Mouse (Mus musculus) lung, postnatal 10 days (tissue): ENCODE results near the gene Bbs9.
"Not testable (repeated sequence)": the region's sequence is repeated elsewhere in the genome, so short reads cannot be mapped to it uniquely, and the experiment has no call there.

Experiments used
- DNase-seq: peaks from one replicate; pipeline ENCODE4 v3.0.0; 2021

The Bbs9 gene

DNA sequence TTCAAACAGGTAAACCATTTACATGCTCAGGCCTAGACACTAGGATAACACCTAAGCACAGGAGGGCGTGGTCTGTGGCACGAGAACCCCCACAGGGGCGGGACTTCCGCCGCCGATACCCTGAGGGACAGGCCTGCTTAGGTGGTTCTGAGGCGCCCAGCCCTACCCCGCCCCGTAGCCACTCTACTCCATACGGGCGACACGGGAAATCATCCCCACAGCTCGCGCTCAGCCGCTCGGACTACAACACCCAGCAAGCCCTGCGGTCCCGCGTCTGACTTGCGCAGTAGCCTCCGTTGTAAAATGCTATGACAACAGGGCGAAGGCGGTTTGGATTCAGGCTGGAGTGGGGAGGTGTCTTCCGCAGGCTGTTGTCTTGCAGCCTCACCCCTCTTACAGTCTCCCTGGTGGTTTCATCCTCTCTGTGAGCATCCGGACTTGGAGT is at the start of gene Bbs9:
Gene Bbs9, plus strand, starts transcription at position 292 of the 445 bp plus-strand sequence.
- peak; percentile 95 for DNase-seq

DNA sequence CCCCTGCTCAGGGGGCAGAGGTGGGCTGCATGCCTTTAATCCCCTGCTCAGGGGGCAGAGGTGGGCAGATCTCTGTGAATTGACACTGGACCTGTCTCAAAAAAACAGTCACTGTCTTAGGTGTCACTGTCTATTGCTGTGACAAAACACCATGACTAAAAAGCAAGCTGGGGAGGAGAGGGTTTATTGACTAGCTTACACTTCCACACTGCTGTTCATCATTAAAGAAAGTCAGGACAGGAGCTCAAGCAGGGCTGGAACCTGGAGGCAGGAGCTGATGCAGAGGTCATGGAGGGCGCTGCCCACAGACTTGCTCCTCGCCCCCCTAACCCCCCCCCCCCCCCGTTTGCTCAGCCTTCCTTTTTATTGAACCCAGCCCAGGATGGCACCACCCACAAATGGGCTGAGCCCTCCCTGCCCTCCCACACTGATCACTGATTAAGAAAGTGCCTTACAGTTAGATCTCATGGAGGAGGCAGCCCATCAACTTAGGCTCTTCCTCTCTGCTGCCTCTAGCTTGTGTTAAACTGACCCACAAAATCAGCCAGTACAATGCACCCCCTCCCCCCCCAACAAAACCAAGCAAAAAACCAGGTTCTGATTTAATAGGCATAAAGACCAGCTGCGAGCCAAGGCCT is 47.4 kb upstream of the Bbs9 start:
- no peak for DNase-seq

DNA sequence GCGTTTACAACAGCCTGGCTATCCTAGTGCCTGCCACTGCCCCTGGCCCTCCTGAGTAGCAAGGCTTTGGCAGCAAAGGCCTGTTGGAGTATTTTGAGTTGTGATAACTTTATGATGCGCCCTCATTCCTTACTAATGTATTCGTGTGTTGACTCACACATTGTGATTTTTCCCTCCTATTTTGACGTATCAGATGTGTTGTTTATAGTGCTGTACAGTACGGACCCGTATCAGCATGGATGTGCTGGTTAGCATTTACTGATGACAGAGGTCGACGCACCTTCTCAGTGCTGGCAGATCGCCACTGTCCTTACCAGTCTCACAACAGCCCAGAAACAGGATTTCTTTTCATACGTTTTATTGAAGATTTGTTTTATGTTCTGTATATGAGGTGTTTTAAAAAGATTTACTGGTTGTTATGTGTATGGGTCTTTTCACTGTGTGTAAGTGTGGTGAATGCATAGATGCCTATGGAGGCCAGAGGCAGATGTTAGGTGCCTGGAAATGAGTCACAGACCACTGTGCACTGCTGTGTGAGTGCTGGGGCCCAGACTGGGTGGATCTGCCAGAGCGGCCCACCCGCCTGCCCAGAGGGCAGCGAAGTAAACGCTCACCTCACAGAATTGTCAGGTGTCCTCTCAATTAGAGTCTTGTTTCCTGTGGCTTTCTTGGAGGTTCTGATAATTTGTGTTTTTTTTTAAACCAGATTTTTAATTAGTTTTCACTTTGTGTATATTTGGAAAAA is 46.7 kb upstream of the Bbs9 start:
- DNase-seq = no peak

DNA sequence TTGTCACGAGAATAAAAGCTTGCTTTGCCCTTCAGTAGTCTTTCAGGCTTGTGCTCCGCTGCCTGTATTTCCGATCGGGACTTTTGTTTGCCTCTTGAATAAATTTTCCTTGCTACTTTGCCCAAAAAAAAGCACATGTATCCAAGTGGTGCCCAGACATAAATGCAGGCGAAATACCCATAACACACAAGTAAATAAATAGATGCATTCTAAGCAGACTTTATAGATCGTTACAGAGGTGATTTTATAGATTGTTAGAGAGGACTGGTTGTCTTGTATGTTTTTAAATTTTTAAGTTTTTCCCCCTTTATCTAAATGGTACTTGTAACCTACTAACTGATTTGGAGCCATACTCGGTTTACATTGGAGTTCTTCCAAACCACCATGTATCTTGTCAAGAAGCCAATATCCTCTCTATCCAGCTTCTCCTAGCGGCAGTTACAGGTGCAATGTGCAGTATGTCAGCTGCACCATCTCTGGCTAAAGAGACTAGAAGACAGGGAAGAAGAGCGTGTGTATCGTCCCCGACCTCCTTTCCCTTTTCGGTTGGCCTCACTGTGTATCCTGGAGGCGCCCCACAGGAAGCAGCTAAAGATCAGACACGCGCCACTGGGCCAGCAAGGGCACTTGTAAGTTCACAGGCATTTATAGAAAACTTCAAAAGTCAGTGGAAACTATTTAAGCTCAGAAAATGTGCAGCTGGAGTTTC is 45.8 kb upstream of the Bbs9 start:
- peak; percentile 22 for DNase-seq

DNA sequence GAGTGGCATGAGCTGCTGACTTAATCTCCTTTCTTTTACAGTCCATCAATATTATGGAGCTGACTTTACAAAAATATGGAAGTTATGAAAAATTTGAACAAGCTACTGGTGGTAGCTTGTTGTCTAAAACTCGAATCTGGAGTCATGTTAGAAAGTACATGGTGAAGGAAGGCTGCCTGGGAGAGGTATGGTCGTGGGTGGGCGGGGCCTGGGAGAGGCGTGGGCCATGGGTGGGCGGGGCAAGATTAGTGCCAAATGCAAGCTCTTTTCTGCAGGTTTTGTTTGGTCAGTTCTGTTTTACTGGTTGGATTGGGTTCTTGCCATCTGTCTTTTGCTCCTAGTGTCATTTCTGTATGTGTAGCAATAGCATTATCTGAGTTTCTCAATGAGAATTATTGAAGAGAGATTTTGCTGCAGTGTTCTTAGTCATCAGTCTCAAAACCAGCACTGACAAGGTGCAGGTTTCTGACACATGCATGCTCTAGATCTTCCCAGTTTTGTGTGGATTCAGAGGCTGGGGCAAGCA is 45.1 kb upstream of the Bbs9 start:
- no peak for DNase-seq

DNA sequence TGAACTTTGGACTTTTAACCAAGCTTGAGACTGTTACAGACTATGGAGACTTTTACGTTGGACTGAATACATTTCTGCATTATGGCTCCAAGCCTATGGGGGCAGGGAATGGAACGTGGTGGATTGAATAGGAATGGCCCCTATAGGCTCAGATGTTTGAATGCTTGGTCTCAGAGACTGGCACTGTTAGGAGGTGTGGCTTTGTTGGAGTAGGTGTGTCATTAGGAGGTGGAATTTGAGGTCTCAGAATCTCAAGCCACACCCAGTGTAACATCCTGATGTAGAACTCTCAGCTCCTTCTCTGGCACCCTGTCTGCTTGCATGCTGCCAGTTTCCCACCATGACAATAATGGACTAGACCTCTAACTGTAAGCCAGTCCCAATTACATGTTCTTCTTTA is 42.3 kb upstream of the Bbs9 start:
- DNase-seq = no peak

DNA sequence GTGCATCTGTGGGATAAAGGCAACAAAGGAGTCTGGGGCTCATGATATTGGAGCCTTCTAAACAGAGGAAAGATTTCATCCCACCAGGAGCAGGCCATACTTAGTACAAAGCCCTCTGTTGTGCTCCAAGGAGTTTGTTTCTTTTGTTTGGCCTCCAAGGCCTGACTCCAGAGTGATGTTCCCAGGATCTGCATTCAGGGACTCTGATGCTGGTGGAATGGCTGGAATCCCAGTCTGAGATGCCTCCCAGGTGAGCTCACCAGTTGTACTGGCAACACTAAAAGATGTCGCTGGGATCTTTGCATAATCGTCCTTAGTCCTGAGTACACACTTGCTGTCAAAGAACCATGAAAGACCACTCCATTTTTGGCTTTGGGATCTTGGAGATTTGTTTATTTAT is 41.4 kb upstream of the Bbs9 start:
- no peak for DNase-seq

DNA sequence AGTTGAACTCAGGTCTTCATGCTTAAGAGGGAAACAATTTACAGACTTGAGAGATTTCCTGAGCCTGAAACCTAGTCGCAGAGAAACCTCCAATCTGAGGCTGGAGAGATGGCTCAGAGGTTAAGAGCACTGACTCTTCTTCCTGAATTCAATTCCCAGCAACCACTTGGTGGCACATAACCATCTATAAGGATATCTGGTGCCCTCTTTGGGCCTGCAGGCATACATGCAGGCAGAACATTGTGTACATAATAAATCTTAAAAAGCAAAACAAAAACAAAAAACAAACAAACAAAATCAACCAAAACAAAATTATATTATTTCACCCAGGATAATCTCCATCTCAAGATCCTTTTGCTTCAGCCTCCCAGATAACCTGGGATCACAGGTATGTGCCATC is 36.7 kb upstream of the Bbs9 start:
- DNase-seq = no peak

DNA sequence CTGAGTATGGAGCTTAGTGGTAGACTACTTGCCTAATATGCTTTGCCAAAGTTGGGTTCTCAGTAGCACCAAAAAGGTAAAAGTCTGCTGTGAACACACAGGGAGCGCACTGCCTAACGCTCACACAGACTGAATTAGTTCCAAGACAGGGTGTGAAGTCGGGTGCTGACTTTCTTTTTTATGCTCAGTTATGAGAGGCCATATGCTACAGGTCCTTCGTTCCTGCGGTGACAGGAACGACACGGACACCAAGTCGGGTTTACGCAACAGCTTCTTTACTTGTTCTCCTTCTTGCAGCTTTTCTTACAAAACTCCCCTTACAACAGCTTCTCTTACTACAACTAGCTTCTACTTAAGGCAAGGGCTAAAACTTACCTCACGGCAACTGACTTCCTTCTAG is 32.4 kb upstream of the Bbs9 start:
- no peak for DNase-seq

DNA sequence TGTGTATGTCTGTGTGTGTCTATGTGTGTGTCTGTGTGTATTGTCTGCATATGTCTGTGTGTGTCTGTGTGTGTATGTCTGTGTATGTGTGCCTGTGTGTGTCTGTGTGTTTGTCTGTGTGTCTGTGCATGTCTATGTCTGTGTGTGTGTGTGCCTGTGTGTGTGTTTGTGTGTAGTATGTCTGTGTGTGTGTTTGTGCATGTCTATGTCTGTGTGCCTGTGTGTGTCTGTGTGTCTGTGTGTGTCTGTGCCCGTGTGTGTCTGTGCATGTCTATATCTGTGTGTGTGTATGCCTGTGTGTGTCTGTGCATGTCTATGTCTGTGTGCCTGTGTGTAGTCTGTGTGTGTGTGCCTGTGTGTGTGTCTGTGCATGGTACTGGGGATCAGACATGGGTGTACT is 30.4 kb upstream of the Bbs9 start:
- DNase-seq = no peak

DNA sequence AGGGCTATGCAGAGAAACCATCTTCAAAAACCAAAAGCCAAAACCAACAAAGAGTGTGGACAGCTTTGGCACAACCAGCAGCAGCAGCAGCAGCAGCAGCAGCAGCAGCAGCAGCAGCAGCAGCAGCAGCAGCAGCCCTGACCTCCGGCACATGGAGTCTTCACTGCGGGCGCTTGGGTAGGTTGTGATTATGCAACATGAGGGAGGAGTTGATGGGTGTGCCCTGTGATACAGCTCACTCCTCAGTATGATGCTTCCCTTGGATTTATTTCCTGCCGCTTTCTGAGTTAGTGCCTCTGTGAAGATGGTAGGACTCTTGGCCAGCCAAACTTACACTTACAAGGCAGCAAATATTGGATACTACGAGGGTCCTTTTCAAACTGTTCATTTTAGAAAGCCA is 28.3 kb upstream of the Bbs9 start:
- no peak for DNase-seq

DNA sequence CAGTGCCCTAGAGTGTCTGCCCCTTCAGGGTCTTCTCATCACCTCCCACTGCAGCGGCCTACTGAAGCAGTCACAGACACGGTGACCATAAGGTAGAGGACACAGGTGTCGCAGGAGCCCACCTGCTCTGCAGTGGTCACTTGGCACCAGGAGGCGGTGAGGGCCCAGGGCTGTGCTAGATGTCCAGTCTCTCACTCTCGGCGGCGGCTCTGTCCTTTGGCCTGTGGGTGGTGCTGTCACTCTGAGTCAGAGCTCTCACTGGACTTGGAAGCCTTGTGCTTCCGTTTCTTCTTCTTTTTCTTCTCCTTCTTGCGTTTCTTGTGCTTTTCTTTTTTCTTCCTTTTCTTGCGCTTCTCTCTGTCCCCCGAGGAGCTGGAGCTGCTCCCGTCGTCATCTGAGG is 27.1 kb upstream of the Bbs9 start:
- no peak for DNase-seq

DNA sequence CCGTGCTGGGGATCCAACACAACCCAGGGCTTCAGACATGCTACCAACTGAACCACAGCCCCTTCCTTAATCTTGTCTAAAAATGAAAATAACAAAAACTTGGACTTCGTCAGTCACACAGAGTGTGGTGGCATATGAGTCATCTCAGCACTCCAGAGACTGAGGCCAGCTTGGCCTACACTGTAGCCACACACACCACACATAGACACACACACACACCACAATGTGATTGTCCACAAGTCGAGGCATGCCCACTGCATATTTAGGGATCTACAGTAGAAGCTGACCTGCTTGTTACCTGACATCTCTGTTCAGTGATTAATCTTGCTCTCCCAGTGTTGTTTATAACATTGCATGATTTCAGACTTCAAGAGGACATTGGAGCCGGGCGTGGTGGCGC is 26.3 kb upstream of the Bbs9 start:
- no peak for DNase-seq

DNA sequence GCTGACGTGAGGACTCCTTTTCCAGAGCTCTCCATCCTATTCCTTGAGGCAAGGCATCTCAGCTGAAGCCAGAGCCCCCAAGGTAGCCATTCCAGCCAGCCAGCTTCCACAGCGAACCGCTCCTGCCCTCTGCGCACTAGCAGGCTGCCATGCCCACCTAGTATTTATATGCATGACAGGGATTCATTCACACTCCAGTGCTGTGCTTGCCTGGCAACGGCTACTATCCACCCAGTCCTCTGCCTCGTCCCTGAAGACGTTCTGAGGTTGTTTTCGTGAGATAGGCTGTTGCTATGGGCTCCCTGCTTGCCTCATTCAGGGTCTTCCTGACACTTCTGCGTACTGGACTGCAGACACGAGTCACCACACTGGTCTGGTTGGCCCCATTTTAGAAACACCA is 22.8 kb upstream of the Bbs9 start:
- DNase-seq = no peak

DNA sequence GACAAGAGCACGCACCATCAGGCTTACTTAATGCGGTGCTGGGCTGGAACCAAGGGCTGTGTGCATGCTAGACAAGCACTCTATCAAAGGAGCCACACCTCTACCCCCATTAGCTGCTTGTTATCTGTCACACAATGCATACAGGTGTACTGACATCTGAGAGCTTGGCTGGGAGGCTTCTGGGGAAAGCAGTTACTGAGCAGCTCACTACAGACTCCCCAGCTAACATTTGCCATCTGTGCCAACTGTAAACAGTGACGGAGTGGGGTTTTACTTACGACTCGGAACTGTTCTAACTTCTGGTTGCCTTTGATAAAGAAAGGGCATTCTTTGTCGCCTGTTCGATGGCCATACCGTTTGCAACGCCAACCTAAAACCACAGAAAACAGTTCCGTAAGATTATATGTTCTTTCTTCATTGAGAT is 22.0 kb upstream of the Bbs9 start:
- DNase-seq = no peak

DNA sequence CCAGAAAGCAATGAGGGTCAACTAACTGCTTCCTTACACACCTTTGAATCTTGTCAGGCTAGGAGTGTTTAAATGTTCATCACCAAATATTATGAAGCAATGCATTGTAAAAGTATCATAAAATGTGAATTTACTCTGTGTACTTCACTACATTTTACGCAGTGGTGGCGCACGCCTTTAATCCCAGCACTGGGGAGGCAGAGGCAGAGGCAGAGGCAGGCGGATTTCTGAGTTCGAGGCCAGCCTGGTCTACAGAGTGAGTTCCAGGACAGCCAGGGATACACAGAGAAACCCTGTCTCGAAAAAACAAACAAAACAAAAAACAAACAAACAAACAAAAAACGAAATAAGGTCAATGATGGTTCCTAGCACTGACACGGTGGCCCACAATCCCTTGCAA is 21.5 kb upstream of the Bbs9 start, which contains the start of gene Gm17545:
Gene Gm17545, plus strand, starts transcription at position 301 of the 400 bp plus-strand sequence.
- DNase-seq = not testable (repeated sequence)

DNA sequence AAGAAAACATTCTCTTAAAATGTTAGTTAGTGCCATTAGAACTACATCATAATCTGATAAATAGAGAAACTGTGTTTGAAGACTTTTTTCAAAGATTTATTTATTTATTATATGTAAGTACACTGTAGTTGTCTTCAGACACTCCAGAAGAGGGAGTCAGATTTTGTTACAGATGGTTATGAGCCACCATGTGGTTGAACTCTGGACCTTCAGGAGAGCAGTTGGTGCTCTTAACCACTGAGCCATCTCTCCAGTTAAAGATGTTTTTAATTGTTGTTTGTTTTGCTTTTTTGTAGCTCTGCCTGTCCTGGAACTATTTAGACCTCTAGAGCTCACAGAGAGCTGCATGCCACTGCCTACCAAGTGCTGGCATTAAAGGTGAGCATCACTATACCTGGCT is 20.5 kb upstream of the Bbs9 start:
- no peak for DNase-seq

DNA sequence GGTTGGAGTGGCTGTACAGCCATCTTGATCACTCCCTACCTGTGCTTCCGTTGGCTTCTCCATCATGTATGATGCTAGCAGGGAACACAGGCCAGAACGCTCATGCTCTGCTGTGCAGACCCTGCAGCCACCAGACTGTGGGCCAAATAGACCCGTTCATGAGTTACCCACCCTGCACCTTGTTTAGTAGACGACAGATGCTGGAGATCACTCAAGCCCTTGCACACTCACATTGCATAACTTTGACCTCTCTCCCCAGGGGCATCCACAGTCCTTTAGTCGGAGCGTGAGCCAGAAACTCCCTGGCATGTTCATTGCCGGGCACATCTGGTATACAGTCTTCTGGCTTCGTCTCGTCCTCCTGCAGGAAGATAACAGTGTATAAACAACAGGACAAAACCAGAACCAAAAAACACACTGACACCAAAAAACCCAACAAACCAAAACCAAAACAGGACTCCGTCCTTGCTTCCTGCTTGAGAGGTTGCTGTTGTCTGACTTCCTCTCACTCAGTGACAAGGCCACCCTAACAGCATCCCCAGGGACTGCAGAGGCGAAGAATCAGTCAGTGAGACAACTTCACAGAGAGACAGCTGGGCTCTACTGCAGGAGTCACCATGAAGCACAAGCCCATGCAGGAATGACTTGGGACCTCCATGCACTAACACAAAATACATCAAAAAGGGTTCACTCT is 18.2 kb upstream of the Bbs9 start:
- DNase-seq = peak; percentile 29

DNA sequence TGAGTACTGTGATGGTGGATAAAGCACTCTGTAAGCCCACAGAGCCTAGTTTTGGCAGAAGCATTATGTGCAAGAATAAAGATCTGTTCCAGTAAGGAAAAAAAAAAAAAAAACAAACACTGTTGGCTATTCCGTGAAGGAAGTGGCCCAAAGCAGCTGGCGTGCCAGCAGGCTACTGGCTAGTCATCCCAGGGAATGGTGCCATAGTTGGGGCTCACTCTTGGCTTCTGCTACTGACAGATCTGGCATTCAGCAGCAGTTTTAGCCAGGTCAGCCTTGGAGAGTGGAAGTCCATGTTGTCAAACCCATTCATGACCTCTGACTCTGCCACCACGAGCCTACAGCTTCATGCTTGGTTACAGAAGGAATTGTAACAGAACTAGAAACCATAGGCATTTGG is 13.6 kb upstream of the Bbs9 start:
- DNase-seq = peak; percentile 41

DNA sequence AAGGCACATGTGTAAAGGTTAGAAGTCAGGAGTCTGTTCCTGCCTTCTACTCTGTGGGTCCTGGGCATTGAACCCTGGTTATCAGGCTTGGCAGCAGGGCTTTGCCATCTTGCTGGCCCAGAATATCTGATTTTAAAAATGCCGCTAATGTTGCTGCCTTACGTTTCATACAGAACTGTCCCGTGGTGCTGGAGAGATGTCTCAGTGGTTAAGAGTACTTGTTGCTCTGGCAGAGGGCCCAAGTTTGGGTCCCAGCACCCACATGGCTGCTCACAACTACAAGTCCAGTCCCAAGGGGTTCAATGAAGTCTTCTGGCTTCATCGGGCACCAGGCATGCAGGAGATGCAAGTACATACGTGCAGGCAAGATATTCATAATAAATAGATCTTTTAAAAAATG is 9.3 kb upstream of the Bbs9 start:
- DNase-seq = no peak

DNA sequence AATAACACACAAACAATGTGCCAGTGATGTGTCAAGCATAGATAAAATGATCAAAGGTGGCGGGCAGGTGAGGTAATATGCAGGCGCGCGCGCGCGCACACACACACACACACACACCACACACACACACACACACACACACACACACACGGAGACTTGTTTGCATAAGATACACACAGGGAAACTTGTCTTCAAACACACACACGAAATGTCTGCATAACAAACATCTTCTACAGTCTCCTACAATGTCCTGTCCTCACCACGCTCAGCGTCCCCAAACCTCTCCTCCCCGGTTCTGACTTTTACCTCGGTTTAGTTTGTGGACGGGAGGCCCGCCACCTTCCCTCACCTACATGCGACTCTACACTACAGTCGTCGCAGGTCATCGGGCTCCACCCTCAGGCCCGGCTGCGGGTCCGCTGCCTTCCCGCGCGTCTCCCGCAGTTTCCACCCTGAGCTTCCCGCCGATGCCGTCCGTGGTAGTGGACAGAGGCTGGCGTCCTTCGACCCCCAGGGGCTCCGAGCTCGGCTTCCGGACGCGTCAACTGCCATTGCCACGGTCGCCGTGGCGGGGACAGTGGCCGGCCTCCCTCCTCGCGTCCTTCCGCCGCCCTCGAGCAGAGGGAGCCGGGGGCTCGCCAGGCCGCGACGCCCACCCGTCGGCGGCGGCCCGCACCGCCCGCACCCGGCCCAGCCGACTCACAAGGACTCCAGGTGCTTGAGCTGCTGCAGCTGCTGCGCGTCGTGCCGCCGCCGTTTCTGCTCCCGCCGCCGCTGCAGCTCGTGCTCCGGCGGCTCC is 7.9 kb upstream of the Bbs9 start:
- peak; percentile 56 for DNase-seq

DNA sequence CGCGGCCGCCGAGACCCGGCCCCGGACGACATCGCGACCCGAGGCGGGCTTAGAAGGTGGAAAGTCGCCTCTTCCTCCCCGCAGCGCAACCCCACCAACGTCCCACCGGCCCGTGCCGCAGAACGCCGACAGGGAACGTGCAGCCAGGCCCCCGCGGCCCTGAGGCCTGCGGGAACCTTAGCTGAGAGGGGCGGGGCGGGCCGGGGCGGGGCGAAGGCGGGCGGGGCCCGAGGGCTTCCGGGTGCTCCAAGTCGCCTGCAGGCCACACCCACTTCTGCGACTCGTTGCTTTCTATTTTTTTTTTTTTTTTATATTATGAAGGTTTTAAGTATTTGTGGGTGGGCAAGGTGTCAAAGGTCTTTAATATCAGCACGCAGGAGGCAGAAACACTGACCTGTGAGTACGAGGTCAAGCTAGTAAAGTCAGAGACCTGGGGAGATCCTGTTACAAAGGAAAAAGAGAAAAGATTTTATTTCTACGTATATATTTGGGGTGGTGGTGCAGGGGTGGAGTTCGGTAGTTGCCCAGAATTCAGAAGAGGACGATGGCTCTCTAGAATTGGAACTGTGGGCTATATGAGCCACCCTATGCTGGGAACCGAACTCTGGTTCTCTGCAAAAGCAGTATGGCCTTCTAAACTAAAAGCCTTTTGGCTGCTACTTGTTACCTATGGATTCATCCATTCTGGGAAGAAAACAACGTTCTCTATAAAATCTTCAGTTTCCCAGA is 7.2 kb upstream of the Bbs9 start:
- DNase-seq = peak; percentile 74
